In the genomic region with DNA sequence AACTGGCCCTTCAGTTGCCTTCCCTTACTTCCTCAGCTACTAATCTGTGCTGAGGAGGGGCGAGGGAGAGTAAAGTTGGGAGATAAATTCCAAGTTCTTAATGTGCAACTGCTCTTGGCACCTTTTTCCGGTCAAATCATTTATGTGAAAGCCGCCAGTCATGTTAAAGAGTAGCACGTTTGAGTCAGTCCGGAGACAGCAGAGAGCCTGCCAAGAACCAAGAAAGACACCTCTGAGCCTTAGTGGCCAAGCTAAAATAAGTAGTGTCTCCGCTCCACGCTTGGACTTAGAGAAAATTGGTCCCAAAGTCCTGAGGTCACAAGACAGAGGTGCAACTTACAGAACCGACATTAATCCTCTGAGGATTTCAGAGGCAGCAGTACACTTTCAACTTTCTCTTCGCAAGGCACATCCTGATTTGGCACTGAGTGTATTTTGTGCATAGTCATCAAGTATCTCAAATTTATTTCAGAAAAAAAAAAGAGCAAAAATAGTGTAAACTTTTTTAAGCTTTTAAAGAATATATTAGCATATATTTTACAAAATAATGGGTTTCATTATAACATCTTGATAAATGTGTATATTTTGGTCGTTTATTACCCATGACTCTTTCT, we compare ENCODE assay signal across 8 mouse cellular contexts. TPM values are rescaled to one million over a fixed set of nuclear protein-coding genes. Genes with fewer than 3 reads are reported as not detected.
DNase-seq lines count a peak whose midpoint lies in the region; ATAC-seq and TF ChIP-seq lines count a peak whose summit lies in the region.

No protein-coding gene starts in this region.

- no peak for ATAC-seq in G1E (ENCODE audit: extremely low read depth, insufficient number of reproducible peaks, low FRiP score, poor library complexity, severe bottlenecking)
- ATAC-seq in heart, postnatal 0 days (ENCODE audit: insufficient read depth, low read depth): no peak
- peak; percentile 2 for ATAC-seq in liver, embryonic 16.5 days (ENCODE audit: low read depth)

- H3K27me3 ChIP-seq in heart, embryonic 10.5 days (ENCODE audit: insufficient read depth, poor library complexity, severe bottlenecking): peaks cover 8% of the 10 kb centered on the region
- H3K27me3 ChIP-seq in G1E (ENCODE audit: insufficient read depth, low read length): no peaks in the 10 kb centered on the region
- peaks cover 5% of the 10 kb centered on the region; the same call in 1 of the 2 replicates for H3K27me3 ChIP-seq in heart, postnatal 0 days (ENCODE audit: control insufficient read depth, insufficient read depth, low read length)
- H3K27me3 ChIP-seq in liver, embryonic 16.5 days (ENCODE audit: control insufficient read depth, insufficient read depth, low read depth, low read length): peaks cover 3% of the 10 kb centered on the region; the same call in 1 of the 2 replicates

- TF ChIP-seq EP300 in heart, postnatal 0 days (IDR thresholded peaks at IDR 0.05; ENCODE audit: low read depth): no peak

- no peak for TF ChIP-seq CTCF in G1E (IDR thresholded peaks at IDR 0.05; ENCODE audit: low read depth, low read length)
- TF ChIP-seq CTCF in heart, postnatal 0 days (IDR thresholded peaks at IDR 0.05; ENCODE audit: low read depth): no peak

- H3K36me3 ChIP-seq in heart, embryonic 10.5 days: no peaks in the 10 kb centered on the region
- H3K36me3 ChIP-seq in G1E (replicated peaks): no peaks in the 10 kb centered on the region
- H3K36me3 ChIP-seq in heart, postnatal 0 days (replicated peaks; ENCODE audit: control insufficient read depth, insufficient read depth, low read length): no peaks in the 10 kb centered on the region
- no peaks in the 10 kb centered on the region for H3K36me3 ChIP-seq in liver, embryonic 16.5 days (ENCODE audit: control insufficient read depth, insufficient read depth)

- no peaks in the 10 kb centered on the region for H3K9me3 ChIP-seq in heart, embryonic 10.5 days
- no peaks in the 10 kb centered on the region for H3K9me3 ChIP-seq in G1E (replicated peaks)
- H3K9me3 ChIP-seq in heart, postnatal 0 days (replicated peaks; ENCODE audit: control insufficient read depth, low read length): no peaks in the 10 kb centered on the region
- no peaks in the 10 kb centered on the region for H3K9me3 ChIP-seq in liver, embryonic 16.5 days (replicated peaks; ENCODE audit: control insufficient read depth, low read length)

- H3K4me1 ChIP-seq in heart, embryonic 10.5 days: no peaks in the 10 kb centered on the region; the same call in 1 of the 2 replicates
- peaks cover 29% of the 10 kb centered on the region for H3K4me1 ChIP-seq in G1E (ENCODE audit: insufficient read depth, low read depth, low read length)
- 0 out of 2 replicates have a peak, but pooled peaks cover 3% of the 10 kb centered on the region for H3K4me1 ChIP-seq in heart, postnatal 0 days (ENCODE audit: control insufficient read depth, insufficient read depth)
- peaks cover 23% of the 10 kb centered on the region for H3K4me1 ChIP-seq in liver, embryonic 16.5 days (ENCODE audit: control insufficient read depth, low read depth, low read length)

- H3K4me2 ChIP-seq in heart, postnatal 0 days (ENCODE audit: low read depth, low read length): peak overlapping the region; percentile 87
- H3K4me2 ChIP-seq in liver, embryonic 16.5 days (ENCODE audit: low read depth, low read length): peak overlapping the region; percentile 77

- WGBS in heart, embryonic 10.5 days: 15% methylated on average over 10 of the region's 10 CpGs
- WGBS in heart, postnatal 0 days: 9% methylated on average over 10 of the region's 10 CpGs
- 7% methylated on average over 10 of the region's 10 CpGs for WGBS in liver, embryonic 16.5 days (ENCODE audit: insufficient replicate concordance)

- DNase-seq in heart, embryonic 10.5 days (ENCODE audit: low spot score): no peak
- DNase-seq in heart, postnatal 36 days: no peak
- no peak for DNase-seq in G1E (ENCODE audit: low spot score)
- DNase-seq in heart, postnatal 0 days (ENCODE audit: low spot score): no peak
- DNase-seq in adrenal gland, postnatal 10 days: no peak
- DNase-seq in ovary, postnatal 14 days (ENCODE audit: low spot score): no peak
- DNase-seq in layer of hippocampus, adult 9-11 months: no peak

- H3K27ac ChIP-seq in heart, embryonic 10.5 days: peak overlapping the region; percentile 88
- no peak overlapping the region for H3K27ac ChIP-seq in heart, postnatal 0 days (ENCODE audit: low read depth)
- H3K27ac ChIP-seq in liver, embryonic 16.5 days (ENCODE audit: low read length): peak overlapping the region; percentile 86

- H3K4me3 ChIP-seq in heart, embryonic 10.5 days: peak overlapping the region; percentile 89
- peak overlapping the region; percentile 89 for H3K4me3 ChIP-seq in G1E (ENCODE audit: low read depth, low read length)
- peak overlapping the region; percentile 66 for H3K4me3 ChIP-seq in heart, postnatal 0 days (ENCODE audit: low read depth, low read length)
- H3K4me3 ChIP-seq in liver, embryonic 16.5 days (ENCODE audit: low read depth, low read length): peak overlapping the region; percentile 81

- H3K9ac ChIP-seq in heart, postnatal 0 days (replicated peaks; ENCODE audit: low read depth, low read length): peak overlapping the region; percentile 47
- H3K9ac ChIP-seq in liver, embryonic 16.5 days (ENCODE audit: low read depth, low read length): peak overlapping the region; percentile 83

- intact Hi-C loops in heart, postnatal 36 days (cut with DNase I): loop anchor here (10.0 kb wide), 1 partner anchor 613 kb away; a partner anchor contains a TSS

RNA-seq across cellular contexts. Expression of a gene that starts 0.8 kb away (rescaled TPM):
- polyA plus RNA-seq in heart, embryonic 10.5 days (2016; fragmentation: Nextera tagmentation; extraction: Ambion mirVana): 7.4 and 8.2 TPM in 2 replicates
- total RNA-seq in heart, postnatal 36 days (2021): 10 to 100 TPM; 32.9 to 35.7 TPM
- total RNA-seq in G1E (2014; fragmentation: Nextera tagmentation) (116 and 125 TPM in 2 replicates), G1E (2017) (70.7 and 89.9 TPM in 2 replicates)
- 3.7 and 4.7 TPM in 2 replicates for polyA plus RNA-seq in G1E (2012)
- 6.6 and 22.3 TPM in 2 replicates for total RNA-seq in heart, postnatal 0 days (2014; rRNA removed; ENCODE audit: low replicate concordance)
- 5.9 and 6.2 TPM in 2 replicates for polyA plus RNA-seq in heart, postnatal 0 days (2015; fragmentation: Nextera tagmentation; extraction: Ambion mirVana)
- polyA plus RNA-seq in liver, embryonic 16.5 days (2015; fragmentation: Nextera tagmentation; extraction: Ambion mirVana): 5.6 and 5.8 TPM in 2 replicates
- total RNA-seq in adrenal gland, postnatal 10 days (2021): 10 to 100 TPM; 30.2 to 42.4 TPM
